In the genomic region with DNA sequence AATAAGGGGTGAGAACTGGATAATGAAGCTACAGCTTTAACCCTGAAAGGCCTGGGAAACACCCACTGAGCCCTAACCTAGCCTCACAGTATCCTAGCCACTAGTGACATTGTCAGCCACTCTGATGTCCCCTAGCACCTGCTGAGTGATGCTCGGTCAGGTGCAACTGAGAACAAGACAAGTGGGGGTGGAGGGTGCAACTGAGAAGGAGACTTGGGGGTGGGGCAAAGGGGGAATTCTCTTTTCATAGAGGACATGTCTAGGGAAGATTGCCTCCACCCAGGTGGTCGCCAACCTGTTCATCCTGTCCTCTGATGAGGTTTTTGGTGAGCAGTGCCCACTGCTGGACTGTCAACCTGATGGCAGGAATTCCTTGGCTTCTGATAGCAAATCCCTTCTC, we compare ENCODE assay signal across 9 mouse cellular contexts. TPM values are rescaled to one million over a fixed set of nuclear protein-coding genes. Genes with fewer than 3 reads are reported as not detected.
DNase-seq lines count a peak whose midpoint lies in the region; ATAC-seq and TF ChIP-seq lines count a peak whose summit lies in the region.
"Had no signal": no experiment of that assay in that cellular context is flagged by ENCODE, and none has a peak within 500 bp of the region (broad histone marks: within the 10 kb centered on the region; RNA-seq: fewer than 3 reads in every experiment).

No protein-coding gene starts in this region.

- H3K4me1 ChIP-seq in limb, embryonic 11.5 days (ENCODE audit: control insufficient read depth, insufficient read depth, low read length) = peaks cover 20% of the 10 kb centered on the region
- peaks cover 49% of the 10 kb centered on the region for H3K4me1 ChIP-seq in limb, embryonic 10.5 days
- peaks cover 43% of the 10 kb centered on the region for H3K4me1 ChIP-seq in embryonic facial prominence, embryonic 13.5 days
- peaks cover 4% of the 10 kb centered on the region; the same call in 1 of the 2 replicates for H3K4me1 ChIP-seq in hindbrain, postnatal 0 days (ENCODE audit: insufficient read depth, low read length)

- peak; percentile 48 for TF ChIP-seq CTCF in hindbrain, postnatal 0 days (IDR thresholded peaks at IDR 0.05; ENCODE audit: low read depth)

- no peak for DNase-seq in limb, embryonic 11.5 days (ENCODE audit: low spot score)
- no peak for DNase-seq in limb, embryonic 10.5 days (ENCODE audit: low spot score)
- DNase-seq in hindbrain, postnatal 0 days (ENCODE audit: low spot score) = peak; percentile 56
- DNase-seq in testis, postnatal 10 days (ENCODE audit: low spot score) = peak; percentile 36
- DNase-seq in thymus, postnatal 36 days = no peak
- no peak for DNase-seq in thymus, postnatal 4 days
- DNase-seq: thymus, adult 2 months had no signal

- H3K36me3 ChIP-seq in limb, embryonic 11.5 days (ENCODE audit: control insufficient read depth, insufficient read depth, low read length) = no peaks in the 10 kb centered on the region
- H3K36me3 ChIP-seq in limb, embryonic 10.5 days = no peaks in the 10 kb centered on the region
- H3K36me3 ChIP-seq in embryonic facial prominence, embryonic 13.5 days = no peaks in the 10 kb centered on the region
- H3K36me3 ChIP-seq in hindbrain, postnatal 0 days (ENCODE audit: insufficient read depth, low read length) = no peaks in the 10 kb centered on the region

- WGBS in limb, embryonic 11.5 days = 23% methylated on average over 2 of the region's 2 CpGs
- 22% methylated on average over 2 of the region's 2 CpGs for WGBS in limb, embryonic 10.5 days
- 29% methylated on average over 2 of the region's 2 CpGs for WGBS in embryonic facial prominence, embryonic 13.5 days
- WGBS in hindbrain, postnatal 0 days = 33% methylated on average over 2 of the region's 2 CpGs

- H3K9ac ChIP-seq in limb, embryonic 11.5 days (ENCODE audit: low read length) = no peak overlapping the region
- no peak overlapping the region for H3K9ac ChIP-seq in embryonic facial prominence, embryonic 13.5 days
- H3K9ac ChIP-seq in hindbrain, postnatal 0 days (replicated peaks; ENCODE audit: low read length) = peak overlapping the region; percentile 54
- H3K9ac ChIP-seq: liver, embryonic 14.5 days had no signal

- peaks cover 55% of the 10 kb centered on the region for H3K27me3 ChIP-seq in limb, embryonic 11.5 days (ENCODE audit: control insufficient read depth, insufficient read depth, low read length)
- peaks cover 94% of the 10 kb centered on the region for H3K27me3 ChIP-seq in limb, embryonic 10.5 days (ENCODE audit: low read depth, poor library complexity, severe bottlenecking)
- H3K27me3 ChIP-seq in embryonic facial prominence, embryonic 13.5 days = peaks cover 86% of the 10 kb centered on the region
- H3K27me3 ChIP-seq in hindbrain, postnatal 0 days (ENCODE audit: insufficient read depth, low read length) = peaks cover 15% of the 10 kb centered on the region

- H3K4me3 ChIP-seq in limb, embryonic 11.5 days (ENCODE audit: low read depth, low read length) = no peak overlapping the region
- H3K4me3 ChIP-seq in limb, embryonic 10.5 days = no peak overlapping the region
- peak overlapping the region; percentile 53; the same call in 1 of the 2 replicates for H3K4me3 ChIP-seq in embryonic facial prominence, embryonic 13.5 days
- H3K4me3 ChIP-seq in hindbrain, postnatal 0 days (ENCODE audit: low read length) = peak overlapping the region; percentile 42

- H3K9me3 ChIP-seq in limb, embryonic 11.5 days (ENCODE audit: control insufficient read depth, low read length) = no peaks in the 10 kb centered on the region
- no peaks in the 10 kb centered on the region for H3K9me3 ChIP-seq in limb, embryonic 10.5 days (replicated peaks)
- H3K9me3 ChIP-seq in embryonic facial prominence, embryonic 13.5 days = no peaks in the 10 kb centered on the region
- H3K9me3 ChIP-seq in hindbrain, postnatal 0 days (ENCODE audit: low read length) = no peaks in the 10 kb centered on the region

- peak overlapping the region; percentile 98; the same call in 1 of the 2 replicates for H3K4me2 ChIP-seq in limb, embryonic 11.5 days (ENCODE audit: low read depth, severe bottlenecking)
- no peak overlapping the region for H3K4me2 ChIP-seq in embryonic facial prominence, embryonic 13.5 days
- H3K4me2 ChIP-seq in hindbrain, postnatal 0 days (ENCODE audit: low read depth, low read length) = peak overlapping the region; percentile 70

- ATAC-seq in limb, embryonic 11.5 days (ENCODE audit: insufficient number of reproducible peaks, low FRiP score, low TSS enrichment, low read depth) = no peak
- ATAC-seq in embryonic facial prominence, embryonic 13.5 days (ENCODE audit: insufficient number of reproducible peaks, insufficient read depth, low FRiP score, low TSS enrichment, low read depth) = no peak
- ATAC-seq in hindbrain, postnatal 0 days = no peak

- H3K27ac ChIP-seq in limb, embryonic 11.5 days (replicated peaks; ENCODE audit: low read depth, low read length) = no peak overlapping the region
- no peak overlapping the region for H3K27ac ChIP-seq in limb, embryonic 10.5 days
- no peak overlapping the region for H3K27ac ChIP-seq in embryonic facial prominence, embryonic 13.5 days
- 0 out of 2 replicates have a peak overlapping the region, but pooled peaks have one; percentile 20 for H3K27ac ChIP-seq in hindbrain, postnatal 0 days
- H3K27ac ChIP-seq: liver, embryonic 14.5 days had no signal

RNA-seq across cellular contexts. Expression of a gene that starts 1.5 kb away (rescaled TPM):
- polyA plus RNA-seq in limb, embryonic 11.5 days (2014; fragmentation: Nextera tagmentation; extraction: Ambion mirVana) = 4.8 and 5.9 TPM in 2 replicates
- polyA plus RNA-seq in limb, embryonic 10.5 days (2016; fragmentation: Nextera tagmentation; extraction: Ambion mirVana) = 1.8 and 2.1 TPM in 2 replicates
- polyA plus RNA-seq in embryonic facial prominence, embryonic 13.5 days (2015; fragmentation: Nextera tagmentation; extraction: Ambion mirVana) = 0.56 and 1.2 TPM in 2 replicates
- 163 and 181 TPM in 2 replicates for total RNA-seq in hindbrain, postnatal 0 days (2014; rRNA removed)
- 56.8 and 64.9 TPM in 2 replicates for polyA plus RNA-seq in hindbrain, postnatal 0 days (2015; fragmentation: Nextera tagmentation; extraction: Ambion mirVana)

Comparison
In these comparisons a context has a peak if more than half of its experiments do, and no peak if none do; other contexts are left out.
1. DNase-seq: peak in hindbrain, postnatal 0 days (single experiment) and testis, postnatal 10 days (single experiment); none in limb, embryonic 11.5 days (single experiment), limb, embryonic 10.5 days (single experiment), thymus, postnatal 36 days (0 of 2) and thymus, postnatal 4 days (single experiment).
2. H3K4me3 ChIP-seq: peak in embryonic facial prominence, embryonic 13.5 days (single experiment) and hindbrain, postnatal 0 days (single experiment); none in limb, embryonic 11.5 days (single experiment) and limb, embryonic 10.5 days (single experiment).